Mouse (Mus musculus): Measurements from ENCODE around the gene Skiv2l.
A peak's percentile ranks its signal among the peaks of the same experiment; 100 is the strongest.
"Not testable (repeated sequence)": the region's sequence is repeated elsewhere in the genome, so short reads cannot be mapped to it uniquely, and the experiment has no call there.

Skiv2l gene

GRCm38 (mm10) chr17:34874321-34874720, 24.3 kb upstream of the Skiv2l start:
- no peak for DNase-seq (ENCODE audit: low spot score)

- DNase-seq (ENCODE audit: low spot score), result no peak
These were observed 16.0 kb upstream of the Skiv2l start for GRCm38 (mm10) chr17:34865981-34866380.

- no peak for DNase-seq (ENCODE audit: low spot score)
These were observed 12.5 kb upstream of the Skiv2l start, which contains the start of gene Cfb for GRCm38 (mm10) chr17:34862416-34863081. TSS of gene Cfb (minus strand) at chr17:34862518.

- DNase-seq (ENCODE audit: low spot score), result no peak
These were observed 11.8 kb upstream of the Skiv2l start for GRCm38 (mm10) chr17:34861704-34862415.

DNA sequence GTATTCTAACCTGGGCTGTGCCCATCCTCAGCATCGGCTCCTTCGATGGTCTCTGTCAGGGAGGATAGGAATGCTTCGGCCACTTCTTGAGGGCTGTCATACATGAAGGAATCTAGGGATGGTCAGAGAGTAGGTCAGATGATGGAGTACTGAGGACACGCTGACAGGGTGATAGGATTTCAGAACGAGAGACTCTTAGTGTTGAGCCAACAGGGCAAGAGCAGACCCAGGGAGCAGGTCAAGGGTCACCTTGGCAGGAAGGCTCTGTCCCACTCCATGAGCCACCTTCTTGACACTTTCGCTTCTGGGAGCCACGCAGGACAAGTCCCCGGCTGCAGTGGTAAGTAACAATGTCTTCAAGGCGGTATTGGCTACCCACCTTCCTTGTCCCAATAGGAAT, 10.5 kb upstream of the Skiv2l start:
- DNase-seq (ENCODE audit: low spot score), result no peak

GRCm38 (mm10) chr17:34858670-34859069, 8.7 kb upstream of the Skiv2l start:
- DNase-seq (ENCODE audit: low spot score), result no peak

- DNase-seq (ENCODE audit: low spot score), result peak; percentile 76
These were observed 5.8 kb upstream of the Skiv2l start for GRCm38 (mm10) chr17:34855825-34856224.

DNA sequence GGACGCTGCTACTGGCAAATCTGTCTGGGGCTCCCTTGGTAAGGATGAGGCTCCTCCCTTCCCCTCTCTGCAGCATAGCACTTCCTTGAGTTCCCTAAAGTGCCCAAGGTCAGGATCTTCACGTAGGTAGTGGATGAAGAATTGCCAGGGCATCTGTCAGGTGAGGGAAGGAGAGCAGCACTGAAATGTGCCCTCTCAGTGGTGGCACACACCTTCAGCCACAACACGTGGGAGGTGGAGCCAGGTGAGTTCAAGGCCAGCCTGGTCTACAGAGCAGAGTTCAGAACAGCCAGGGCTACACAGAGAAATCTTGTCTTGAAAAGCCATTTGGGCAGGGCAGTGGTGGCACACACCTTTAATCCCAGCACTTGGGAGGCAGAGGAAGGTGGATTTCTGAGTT, 4.8 kb upstream of the Skiv2l start:
- DNase-seq (ENCODE audit: low spot score), result no peak

- no peak for DNase-seq (ENCODE audit: low spot score)
These were observed 3.5 kb upstream of the Skiv2l start for GRCm38 (mm10) chr17:34853511-34853910.

DNA sequence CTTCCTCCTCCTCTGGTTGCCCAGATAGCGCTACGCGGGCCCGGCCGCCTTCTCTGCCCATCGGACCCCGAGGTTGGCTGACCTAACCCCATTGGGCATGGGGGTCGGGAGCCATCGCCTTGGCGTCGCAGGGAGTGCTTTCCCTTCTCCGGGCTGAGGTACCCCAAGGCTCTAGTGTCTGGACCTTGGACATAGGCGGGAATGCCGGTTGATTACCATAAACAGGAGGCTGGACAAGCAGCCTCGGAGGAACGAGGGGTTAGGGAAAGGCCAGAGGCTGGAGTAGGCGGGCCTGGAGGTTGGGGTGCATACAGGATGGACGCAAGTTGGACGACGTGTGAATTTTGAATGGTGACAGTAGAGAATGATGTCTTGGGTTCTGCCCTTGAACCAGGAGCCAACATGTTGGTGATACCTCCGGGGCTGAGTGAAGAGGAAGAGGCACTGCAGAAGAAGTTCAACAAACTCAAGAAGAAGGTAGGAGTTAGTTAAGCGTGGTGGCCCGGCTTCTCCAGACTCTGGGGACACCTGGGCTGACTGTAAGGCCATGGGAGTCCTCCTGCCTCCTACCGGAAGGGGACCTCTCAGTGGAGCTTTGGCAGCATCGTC, 611 bp upstream of the Skiv2l start:
- DNase-seq (ENCODE audit: low spot score), result no peak

- DNase-seq (ENCODE audit: low spot score), result no peak
These were observed 2.4 kb downstream of the Skiv2l start for GRCm38 (mm10) chr17:34847615-34848014.

DNA sequence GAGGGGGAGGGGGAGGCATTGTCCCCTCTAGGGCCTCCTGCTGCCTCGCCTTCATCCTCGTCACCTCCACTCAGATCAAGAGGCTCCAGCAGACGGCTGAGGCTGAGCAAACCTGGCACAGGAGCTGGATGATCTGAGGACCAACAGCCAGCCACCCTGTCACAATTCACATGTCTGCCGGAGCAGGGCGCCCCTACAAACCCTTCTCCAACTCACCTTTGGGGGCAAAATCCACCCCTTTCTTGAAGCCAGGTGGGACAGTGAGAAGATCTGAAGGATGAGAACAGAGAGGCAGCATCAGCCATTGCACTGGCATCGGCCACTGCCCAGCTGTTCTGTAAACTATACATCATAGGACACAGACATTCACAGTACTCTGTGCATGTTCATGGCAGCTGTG, 2.8 kb downstream of the Skiv2l start:
- no peak for DNase-seq (ENCODE audit: low spot score)

GRCm38 (mm10) chr17:34844884-34845283, 5.1 kb downstream of the Skiv2l start:
- DNase-seq (ENCODE audit: low spot score), result no peak

DNA sequence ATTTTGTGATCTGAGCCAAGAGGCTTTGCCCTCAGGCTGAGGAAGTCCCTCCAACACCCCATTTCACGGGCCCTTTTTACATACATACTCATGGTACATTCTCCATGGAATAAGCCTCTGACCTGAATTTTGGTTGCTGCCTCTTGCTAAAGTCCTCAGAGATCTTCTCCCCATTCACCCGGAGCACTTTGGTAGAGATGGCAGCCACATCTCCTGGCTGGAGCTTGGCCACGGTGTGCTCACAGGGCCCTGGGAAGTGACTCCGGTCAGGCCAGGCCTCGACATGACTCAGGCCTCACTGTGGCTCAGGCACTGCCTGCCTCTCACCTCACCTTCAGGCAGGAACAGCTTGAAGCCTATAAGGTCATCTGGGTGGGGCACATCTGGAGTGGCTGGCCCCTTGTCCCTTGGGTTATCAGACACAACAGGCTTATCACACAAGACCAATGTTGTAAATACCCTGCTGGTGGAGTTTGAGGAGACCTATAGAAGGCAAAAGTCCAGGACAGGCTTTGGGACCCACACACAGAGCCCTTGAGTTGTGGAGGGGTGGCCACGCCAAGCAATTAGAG, 9.2 kb downstream of the Skiv2l start:
- no peak for DNase-seq (ENCODE audit: low spot score)

GRCm38 (mm10) chr17:34838785-34839184, 11.2 kb downstream of the Skiv2l start:
- no peak for DNase-seq (ENCODE audit: low spot score)

- no peak for DNase-seq (ENCODE audit: low spot score)
These were observed 12.3 kb downstream of the Skiv2l start for GRCm38 (mm10) chr17:34837464-34838324.

DNA sequence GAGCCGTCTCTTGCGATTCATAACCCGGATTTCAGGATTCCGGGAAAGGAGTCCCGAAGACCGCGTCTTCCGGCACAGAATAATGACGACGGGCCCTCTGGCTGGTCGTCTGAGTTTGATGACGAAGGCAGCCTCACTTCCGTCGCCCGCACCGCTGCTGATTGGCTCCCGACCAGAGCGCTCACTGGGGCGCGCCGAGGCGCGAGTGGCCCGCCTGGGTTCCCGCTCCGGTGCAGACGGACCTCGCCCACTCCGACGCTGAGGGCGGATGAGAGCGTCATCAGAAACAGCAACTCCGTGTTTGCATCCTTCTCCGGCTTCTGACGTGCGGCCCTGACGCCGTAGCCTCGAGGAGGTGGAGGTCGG, 13.2 kb downstream of the Skiv2l start, which contains the start of the genes Stk19 and Dxo:
Stk19 (minus strand) TSS at position 90 of the 366 bp plus-strand sequence.
Dxo (plus strand) TSS at position 164 of the 366 bp plus-strand sequence.
- DNase-seq (ENCODE audit: low spot score), result peak; percentile 97

GRCm38 (mm10) chr17:34836155-34836855, 13.7 kb downstream of the Skiv2l start:
- DNase-seq (ENCODE audit: low spot score), result no peak

DNA sequence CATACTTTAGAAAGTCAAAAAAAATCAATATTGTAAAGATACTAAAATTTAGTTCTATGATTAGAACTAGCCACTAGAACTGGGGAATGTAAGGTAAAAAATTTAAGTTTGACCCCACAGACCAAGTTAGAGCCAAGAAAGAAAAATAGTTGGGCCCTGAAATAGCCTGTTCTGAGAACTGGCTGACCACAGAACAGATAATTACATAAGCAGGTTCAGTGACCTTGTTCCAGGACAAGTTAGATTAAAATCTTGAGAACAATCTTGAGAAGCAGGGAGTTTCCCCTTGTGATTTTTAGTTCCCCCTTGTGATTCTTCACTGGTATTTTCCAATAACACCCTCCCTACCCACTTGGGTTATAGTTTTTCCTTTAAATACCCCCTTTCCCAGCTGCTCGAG, 19.2 kb downstream of the Skiv2l start:
- not testable (repeated sequence) for DNase-seq (ENCODE audit: low spot score)

DNA sequence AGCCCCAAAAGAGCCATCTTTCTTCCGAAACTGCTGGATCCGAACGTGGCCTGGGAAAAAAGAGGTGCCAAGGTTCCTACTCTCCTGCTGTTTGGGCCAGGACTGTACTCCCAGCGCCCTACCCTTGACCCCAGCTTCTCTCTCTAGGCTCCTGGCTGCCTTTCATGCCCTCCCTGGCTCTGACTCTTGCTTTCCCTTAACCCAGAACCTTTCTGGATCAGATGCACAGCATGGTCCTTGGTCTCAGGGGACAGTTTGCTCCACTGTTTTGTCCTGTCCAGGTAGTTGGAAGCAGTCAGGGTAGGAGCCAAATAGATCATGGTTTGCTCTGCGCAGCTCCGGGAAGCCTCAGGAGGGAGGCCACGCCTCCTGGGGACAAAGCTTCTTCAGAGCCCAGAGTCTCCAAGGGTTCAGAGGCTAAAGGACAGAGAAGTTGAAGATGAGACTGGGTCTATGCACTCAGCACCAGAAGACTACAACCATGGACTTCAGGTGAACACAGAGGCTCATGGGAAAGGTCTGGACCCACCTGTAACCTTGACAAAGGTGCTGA, 35.1 kb downstream of the Skiv2l start:
- no peak for DNase-seq (ENCODE audit: low spot score)

- DNase-seq (ENCODE audit: low spot score), result peak; percentile 74
These were observed 36.3 kb downstream of the Skiv2l start for GRCm38 (mm10) chr17:34813747-34814146.

Measured in testis, postnatal 10 days (tissue).